Mouse (Mus musculus): ENCODE measurements around the gene Cpne4. TPM values are rescaled to one million over a fixed set of nuclear protein-coding genes. Genes with fewer than 3 reads are reported as not detected.

Gene Cpne4
- polyA plus RNA-seq, 1 experiment from 2014 or later, result 2.3 TPM

DNA sequence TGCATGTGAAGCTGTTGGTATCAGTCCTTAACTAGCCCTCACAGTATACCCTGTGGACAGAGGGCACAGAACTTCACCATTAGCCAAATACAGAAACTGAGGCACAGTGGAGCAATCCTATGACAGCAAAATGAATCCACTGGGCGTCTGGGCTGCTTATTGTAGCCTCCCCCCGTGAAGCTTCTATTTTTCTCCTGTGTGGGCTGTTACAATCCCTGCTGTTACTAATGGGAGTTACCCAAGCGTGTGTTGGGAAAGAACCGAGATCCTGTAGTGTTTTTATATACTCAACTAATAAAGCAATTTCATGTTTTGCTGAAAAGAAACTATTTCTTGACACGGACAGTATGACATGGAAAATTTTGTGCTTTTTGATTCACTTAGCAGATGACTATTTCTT is 230.7 kb downstream of the Cpne4 start:
- 77% methylated on average over 5 of the region's 5 CpGs for WGBS
- no peak overlapping the region for H3K27ac ChIP-seq (ENCODE audit: low read depth, low read length)
- ATAC-seq, result no peak
- H3K4me3 ChIP-seq (ENCODE audit: low read depth, low read length), result no peak overlapping the region
- H3K27me3 ChIP-seq (replicated peaks; ENCODE audit: control insufficient read depth, insufficient read depth, low read length), result no peaks in the 10 kb centered on the region
- no peak overlapping the region for H3K9ac ChIP-seq (ENCODE audit: low read depth, low read length)
- no peaks in the 10 kb centered on the region for H3K4me1 ChIP-seq (replicated peaks; ENCODE audit: control insufficient read depth, insufficient read depth, low read length)
- no peaks in the 10 kb centered on the region for H3K36me3 ChIP-seq (ENCODE audit: control insufficient read depth, insufficient read depth)
- TF ChIP-seq CTCF (IDR thresholded peaks at IDR 0.05; ENCODE audit: low read depth), result no peak
- H3K9me3 ChIP-seq (ENCODE audit: control insufficient read depth), result no peaks in the 10 kb centered on the region
- H3K4me2 ChIP-seq (replicated peaks; ENCODE audit: low read depth), result no peak overlapping the region

DNA sequence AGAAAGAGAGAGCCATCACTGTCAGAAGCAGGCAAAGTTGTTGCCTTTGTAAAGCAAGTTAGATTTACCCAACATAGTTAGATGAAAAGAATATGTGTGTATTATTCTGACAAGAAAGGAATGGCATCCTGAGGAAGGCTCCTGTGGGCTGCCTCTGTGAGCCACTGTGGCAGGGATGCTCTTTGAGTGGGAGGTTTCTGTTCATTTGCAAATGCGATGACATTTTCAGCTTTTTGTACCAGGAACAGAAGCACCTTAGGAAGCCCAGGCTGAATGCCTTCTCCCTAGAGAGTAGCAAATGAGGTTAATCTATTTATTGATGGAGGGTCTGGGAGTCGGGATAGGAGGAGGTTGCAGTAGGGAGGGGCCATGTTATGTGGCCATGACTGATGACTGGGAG is 249.5 kb downstream of the Cpne4 start:
- no peaks in the 10 kb centered on the region for H3K9me3 ChIP-seq (ENCODE audit: control insufficient read depth)
- no peak overlapping the region for H3K27ac ChIP-seq (ENCODE audit: low read depth, low read length)
- H3K36me3 ChIP-seq (ENCODE audit: control insufficient read depth, insufficient read depth), result no peaks in the 10 kb centered on the region
- no peak for TF ChIP-seq CTCF (IDR thresholded peaks at IDR 0.05; ENCODE audit: low read depth)
- no peaks in the 10 kb centered on the region for H3K4me1 ChIP-seq (replicated peaks; ENCODE audit: control insufficient read depth, insufficient read depth, low read length)
- no peak overlapping the region for H3K9ac ChIP-seq (ENCODE audit: low read depth, low read length)
- WGBS, result 31% methylated on average over 2 of the region's 2 CpGs
- H3K27me3 ChIP-seq (replicated peaks; ENCODE audit: control insufficient read depth, insufficient read depth, low read length), result no peaks in the 10 kb centered on the region
- no peak overlapping the region for H3K4me2 ChIP-seq (replicated peaks; ENCODE audit: low read depth)
- ATAC-seq, result no peak
- H3K4me3 ChIP-seq (ENCODE audit: low read depth, low read length), result no peak overlapping the region

DNA sequence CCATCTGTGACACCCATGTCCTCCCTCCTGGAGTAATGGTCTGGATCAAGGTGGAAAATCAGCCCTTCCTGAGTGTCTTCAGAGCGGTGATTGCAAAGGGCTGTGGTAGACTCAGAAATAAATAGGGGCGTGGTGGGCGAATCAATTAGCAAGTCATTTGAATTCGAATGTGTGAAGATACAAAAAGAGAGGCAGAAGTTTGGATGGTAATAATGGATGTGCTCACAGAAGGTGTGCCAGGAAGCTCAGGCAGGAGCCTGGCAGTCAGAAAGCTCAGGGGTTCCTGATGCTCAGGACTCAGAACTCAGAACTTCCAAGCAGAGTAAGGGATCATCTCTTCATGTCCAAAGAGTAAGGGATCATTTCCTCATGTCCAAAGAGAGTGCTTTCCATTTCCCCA is 257.7 kb downstream of the Cpne4 start:
- H3K9ac ChIP-seq (ENCODE audit: low read depth, low read length), result no peak overlapping the region
- H3K9me3 ChIP-seq (ENCODE audit: control insufficient read depth), result no peaks in the 10 kb centered on the region
- H3K4me2 ChIP-seq (replicated peaks; ENCODE audit: low read depth), result no peak overlapping the region
- TF ChIP-seq CTCF (IDR thresholded peaks at IDR 0.05; ENCODE audit: low read depth), result no peak
- H3K4me1 ChIP-seq (replicated peaks; ENCODE audit: control insufficient read depth, insufficient read depth, low read length), result no peaks in the 10 kb centered on the region
- WGBS, result 74% methylated on average over 4 of the region's 4 CpGs
- no peak for ATAC-seq
- no peaks in the 10 kb centered on the region for H3K36me3 ChIP-seq (ENCODE audit: control insufficient read depth, insufficient read depth)
- H3K4me3 ChIP-seq (ENCODE audit: low read depth, low read length), result no peak overlapping the region
- H3K27me3 ChIP-seq (replicated peaks; ENCODE audit: control insufficient read depth, insufficient read depth, low read length), result no peaks in the 10 kb centered on the region
- no peak overlapping the region for H3K27ac ChIP-seq (ENCODE audit: low read depth, low read length)

DNA sequence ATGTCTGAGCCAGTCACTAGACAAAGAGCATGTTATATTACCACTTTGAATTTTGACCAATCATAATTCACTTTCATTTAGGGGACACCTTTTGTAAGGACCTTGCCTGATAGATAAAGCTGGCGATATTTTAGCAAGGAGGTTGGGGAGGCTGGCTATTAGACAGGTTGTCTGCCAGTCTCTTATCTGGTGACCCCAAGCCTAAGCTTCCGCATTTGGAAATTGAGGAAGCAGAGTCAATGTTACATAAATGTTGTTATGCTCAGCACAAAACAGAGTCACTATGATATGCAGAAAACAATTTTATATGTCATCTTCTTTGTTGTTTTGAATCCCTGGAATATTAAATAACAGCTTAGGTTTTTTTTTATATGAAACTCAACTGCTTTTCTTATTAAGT is 267.6 kb downstream of the Cpne4 start:
- no peaks in the 10 kb centered on the region for H3K27me3 ChIP-seq (replicated peaks; ENCODE audit: control insufficient read depth, insufficient read depth, low read length)
- H3K36me3 ChIP-seq (ENCODE audit: control insufficient read depth, insufficient read depth), result no peaks in the 10 kb centered on the region
- no peak overlapping the region for H3K9ac ChIP-seq (ENCODE audit: low read depth, low read length)
- no peaks in the 10 kb centered on the region for H3K9me3 ChIP-seq (ENCODE audit: control insufficient read depth)
- no peak for ATAC-seq
- H3K4me3 ChIP-seq (ENCODE audit: low read depth, low read length), result no peak overlapping the region
- H3K4me1 ChIP-seq (replicated peaks; ENCODE audit: control insufficient read depth, insufficient read depth, low read length), result no peaks in the 10 kb centered on the region
- 73% methylated on average over 2 of the region's 2 CpGs for WGBS
- no peak overlapping the region for H3K4me2 ChIP-seq (replicated peaks; ENCODE audit: low read depth)
- no peak overlapping the region for H3K27ac ChIP-seq (ENCODE audit: low read depth, low read length)
- TF ChIP-seq CTCF (IDR thresholded peaks at IDR 0.05; ENCODE audit: low read depth), result no peak

DNA sequence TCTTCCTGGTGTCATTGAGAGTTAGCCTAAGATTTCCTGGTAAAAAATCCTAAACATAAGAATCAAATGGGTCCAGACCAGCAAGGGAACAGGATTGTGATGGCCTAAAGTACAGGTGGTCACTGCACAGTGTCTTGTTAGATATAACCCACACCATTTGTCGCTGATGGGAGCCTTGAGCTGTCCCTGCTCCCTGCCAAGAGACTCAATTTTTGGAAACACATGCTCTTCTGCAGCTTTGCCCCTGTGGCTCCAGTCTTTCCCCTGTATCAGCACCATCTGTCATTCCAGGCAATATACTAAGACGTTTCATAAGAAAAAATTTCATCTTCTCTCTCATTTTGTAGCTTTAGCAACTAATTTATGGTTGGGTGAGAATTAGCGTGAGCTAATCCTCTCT is 281.6 kb downstream of the Cpne4 start:
- no peaks in the 10 kb centered on the region for H3K36me3 ChIP-seq (ENCODE audit: control insufficient read depth, insufficient read depth)

DNA sequence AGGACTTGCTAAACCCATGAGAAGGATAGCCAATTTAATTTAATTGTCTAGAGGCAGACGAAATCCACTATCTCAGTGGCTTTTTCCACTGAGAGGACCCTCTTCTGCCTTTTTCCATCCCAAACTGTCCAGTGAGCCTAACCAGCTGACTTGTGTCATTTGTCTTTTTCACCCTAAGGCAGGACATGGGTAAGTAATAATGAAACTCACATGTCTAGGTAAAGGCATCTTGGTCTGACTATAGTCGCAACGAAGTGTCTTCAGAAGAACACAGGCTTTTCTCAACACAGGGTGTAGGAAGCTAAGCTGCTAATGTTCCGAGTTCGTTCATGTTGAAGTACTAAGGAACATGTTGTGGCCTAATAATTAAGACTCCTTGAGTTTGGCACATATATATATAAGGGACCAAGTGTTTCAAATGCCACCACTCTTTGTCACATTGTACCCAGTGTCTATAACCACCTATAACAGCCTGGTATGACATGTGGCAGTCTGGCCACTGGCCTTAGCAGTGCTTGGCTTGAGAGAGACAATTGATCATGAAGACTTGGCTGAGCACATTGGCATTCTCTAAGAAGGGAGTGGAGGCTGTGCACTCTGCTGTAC is 286.0 kb downstream of the Cpne4 start:
- H3K9me3 ChIP-seq (ENCODE audit: control insufficient read depth), result no peaks in the 10 kb centered on the region
- H3K36me3 ChIP-seq (ENCODE audit: control insufficient read depth, insufficient read depth), result no peaks in the 10 kb centered on the region
- H3K4me1 ChIP-seq (replicated peaks; ENCODE audit: control insufficient read depth, insufficient read depth, low read length), result no peaks in the 10 kb centered on the region
- no peak overlapping the region for H3K4me2 ChIP-seq (replicated peaks; ENCODE audit: low read depth)
- no peak overlapping the region for H3K4me3 ChIP-seq (ENCODE audit: low read depth, low read length)
- no peak overlapping the region for H3K27ac ChIP-seq (ENCODE audit: low read depth, low read length)
- ATAC-seq, result no peak
- no peak overlapping the region for H3K9ac ChIP-seq (ENCODE audit: low read depth, low read length)
- WGBS, result 88% methylated on average over 5 of the region's 5 CpGs
- no peak for TF ChIP-seq CTCF (IDR thresholded peaks at IDR 0.05; ENCODE audit: low read depth)
- no peaks in the 10 kb centered on the region for H3K27me3 ChIP-seq (replicated peaks; ENCODE audit: control insufficient read depth, insufficient read depth, low read length)

More for the DNA sequence above, 281.6 kb downstream of the Cpne4 start:
- no peak for TF ChIP-seq CTCF (IDR thresholded peaks at IDR 0.05; ENCODE audit: low read depth)
- H3K4me3 ChIP-seq (ENCODE audit: low read depth, low read length), result no peak overlapping the region
- H3K4me2 ChIP-seq (replicated peaks; ENCODE audit: low read depth), result no peak overlapping the region
- H3K9me3 ChIP-seq (ENCODE audit: control insufficient read depth), result no peaks in the 10 kb centered on the region
- H3K4me1 ChIP-seq (replicated peaks; ENCODE audit: control insufficient read depth, insufficient read depth, low read length), result no peaks in the 10 kb centered on the region
- no peak overlapping the region for H3K27ac ChIP-seq (ENCODE audit: low read depth, low read length)
- ATAC-seq, result no peak
- H3K9ac ChIP-seq (ENCODE audit: low read depth, low read length), result no peak overlapping the region
- WGBS, result 56% methylated on average over 3 of the region's 3 CpGs
- H3K27me3 ChIP-seq (replicated peaks; ENCODE audit: control insufficient read depth, insufficient read depth, low read length), result no peaks in the 10 kb centered on the region

DNA sequence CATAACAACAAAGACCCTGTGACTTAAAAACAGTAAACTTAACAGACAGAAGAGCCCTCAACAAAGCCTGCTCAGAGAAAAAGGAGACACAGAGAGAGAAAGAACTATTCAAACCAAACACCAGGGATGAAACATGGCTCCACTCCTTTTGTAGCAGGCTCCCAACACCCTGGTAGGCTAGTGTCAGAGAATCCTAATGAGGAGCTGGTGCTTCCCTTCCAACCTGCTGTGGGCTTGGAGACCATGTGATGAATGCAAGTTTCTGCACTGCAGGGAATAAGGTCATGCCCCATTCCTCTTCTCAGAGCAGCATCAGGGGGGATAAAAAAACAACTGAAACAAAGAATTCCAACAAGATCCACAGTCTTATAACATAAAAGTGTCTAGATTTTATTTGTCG is 290.8 kb downstream of the Cpne4 start:
- TF ChIP-seq CTCF (IDR thresholded peaks at IDR 0.05; ENCODE audit: low read depth), result no peak
- Histone ChIP-seq H3K4me3 (ENCODE audit: low read depth, low read length) (no peak overlapping the region), H3K4me1 (replicated peaks; ENCODE audit: control insufficient read depth, insufficient read depth, low read length) (no peaks in the 10 kb centered on the region), H3K4me2 (replicated peaks; ENCODE audit: low read depth) (no peak overlapping the region), H3K36me3 (ENCODE audit: control insufficient read depth, insufficient read depth) (no peaks in the 10 kb centered on the region), H3K9ac (ENCODE audit: low read depth, low read length) (no peak overlapping the region), H3K27ac (ENCODE audit: low read depth, low read length) (no peak overlapping the region), H3K27me3 (replicated peaks; ENCODE audit: control insufficient read depth, insufficient read depth, low read length) (no peaks in the 10 kb centered on the region), H3K9me3 (ENCODE audit: control insufficient read depth) (no peaks in the 10 kb centered on the region)
- ATAC-seq, result no peak
- WGBS, result 72% methylated on average over 1 of the region's 1 CpGs
